Mouse (Mus musculus) spleen, adult 2 months (tissue): ENCODE results near the gene Eif4a2.

Experiments used
- CTCF ChIP-seq: fragments of 200-500 bp; IDR thresholded peaks from 2 replicates; pipeline ENCODE4 v1.5.1; 2011; ENCODE audit warnings: mild to moderate bottlenecking, inconsistent platforms; ENCODE audit not compliant: insufficient read depth, insufficient read length, insufficient replicate concordance; ENCODE audit errors: extremely low read depth
- POLR2A ChIP-seq: fragments of 200-500 bp; IDR thresholded peaks from 2 replicates; pipeline ENCODE4 v1.6.1; 2011; ENCODE audit warnings: low read depth, low read length, inconsistent platforms

DNA sequence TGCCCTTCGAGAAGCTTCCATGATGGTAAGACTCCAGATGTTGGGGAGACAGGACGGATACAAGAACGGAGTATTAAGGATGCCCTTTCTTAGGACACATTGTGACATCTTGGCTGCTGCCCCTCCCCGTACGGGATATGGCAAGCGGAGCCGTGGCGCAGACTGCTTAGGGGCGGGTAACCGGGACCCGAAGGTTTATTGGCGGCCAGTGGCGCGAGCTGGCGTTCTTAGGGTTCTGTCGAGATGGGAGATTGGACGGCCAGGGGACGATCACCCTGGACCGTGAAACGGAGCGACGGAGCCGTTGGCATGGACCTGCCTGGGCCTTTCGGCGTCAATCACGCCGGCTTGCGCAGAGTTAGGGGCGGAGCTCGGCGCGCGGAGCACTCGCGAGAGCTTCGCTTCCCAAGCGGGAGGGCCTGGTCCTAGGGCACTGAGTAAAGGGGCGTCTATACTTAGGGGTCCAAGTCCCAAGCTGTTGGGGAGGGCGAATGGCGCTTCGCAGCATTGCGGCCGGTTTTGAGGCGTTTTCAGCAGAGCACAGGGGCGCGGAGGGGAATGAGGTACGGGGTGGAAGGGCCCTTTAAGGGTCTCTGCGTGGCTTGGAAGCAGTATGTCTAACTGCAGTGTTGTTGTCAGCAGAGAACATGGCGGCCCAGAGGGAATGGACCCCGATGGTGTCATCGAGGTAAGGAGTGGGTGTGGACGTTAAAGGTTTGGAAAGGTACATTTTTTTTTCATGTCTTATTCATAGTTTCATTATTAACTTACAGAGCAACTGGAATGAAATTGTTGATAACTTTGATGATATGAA lies 909 bp downstream of the Eif4a2 start:
- no peak for TF ChIP-seq CTCF
- TF ChIP-seq POLR2A: peak; percentile 87
